Mouse (Mus musculus) heart, postnatal 25 days (tissue): ENCODE measurements around the gene Mrps9. TPM values are rescaled to one million over a fixed set of nuclear protein-coding genes. Genes with fewer than 3 reads are reported as not detected.

Experiments
- DNase-seq: peaks from one replicate; pipeline ENCODE4 v3.0.0; 2022; ENCODE audit warnings: low spot score
- intact Hi-C: fragments of 180-260 bp; cut with DNase I; formaldehyde crosslinking; loops from one replicate; pipeline ENCODE4 v1.15.1; 2025
- total RNA-seq, 2 experiments: library from RNA; stranded (reverse); gene quantifications; 2 replicates each; pipeline ENCODE4 v1.2.3; 2021

Mrps9 gene
- total RNA-seq, 2 experiments from 2014 or later, result 104 to 111 TPM

DNA sequence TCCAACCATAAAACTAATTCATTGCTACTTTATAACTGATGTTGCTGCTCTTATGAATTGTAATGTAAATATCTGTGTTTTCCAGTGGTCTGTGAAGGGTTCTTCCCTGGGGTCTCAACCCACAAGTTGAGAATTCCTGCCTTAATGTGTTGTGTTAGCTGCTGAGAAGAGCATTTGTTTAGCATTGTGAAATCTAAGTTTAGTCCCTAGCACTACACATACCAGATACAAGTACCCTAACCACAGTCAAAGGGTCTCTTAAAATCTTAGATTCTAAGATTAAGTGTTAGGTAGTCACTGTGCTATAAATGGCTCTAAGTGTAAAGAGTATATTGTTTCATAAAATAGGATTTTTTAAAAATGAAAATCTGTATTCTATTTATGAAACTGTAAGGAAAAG, 43.7 kb downstream of the Mrps9 start:
- DNase-seq, result no peak
- intact Hi-C loops, result no loop called here

DNA sequence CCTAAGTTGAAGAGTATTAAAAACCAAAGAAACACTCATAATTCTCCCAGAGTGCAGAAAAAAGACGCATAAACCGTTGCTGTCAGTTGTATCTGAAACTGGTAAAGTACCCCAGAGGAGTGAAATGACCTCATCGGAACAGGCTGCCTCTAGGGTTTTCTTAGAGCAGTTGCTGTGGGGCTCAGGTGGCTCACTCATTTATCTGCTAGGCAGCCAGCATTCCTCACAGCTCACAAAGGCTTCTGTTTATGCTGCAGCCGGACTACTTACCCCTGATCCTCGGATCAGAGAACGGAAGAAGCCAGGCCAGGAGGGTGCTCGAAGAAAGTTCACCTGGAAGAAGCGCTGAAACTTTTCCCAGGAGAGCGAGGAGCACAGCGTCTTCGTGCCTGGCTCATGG, 54.1 kb downstream of the Mrps9 start:
- intact Hi-C loops, result no loop called here
- DNase-seq, result no peak

DNA sequence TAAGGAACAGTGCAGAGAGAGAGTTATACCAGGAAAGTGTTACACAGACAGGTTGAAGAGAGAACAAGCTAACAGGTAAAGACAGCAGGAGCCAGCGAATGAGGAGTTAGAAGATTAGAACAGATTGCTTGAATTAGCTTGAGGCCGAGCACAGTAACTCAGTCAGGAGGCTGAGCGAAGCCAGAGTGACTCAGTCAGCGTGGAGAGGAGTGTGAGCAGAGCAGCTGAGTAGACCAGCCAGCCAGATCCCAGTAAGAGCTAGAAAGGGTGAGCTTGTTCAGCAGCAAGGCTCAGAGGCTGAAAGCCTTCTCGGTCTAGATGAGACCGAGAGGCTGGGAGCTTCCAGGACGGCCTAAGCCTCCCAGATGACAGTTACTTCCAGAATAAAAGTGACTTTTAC, 55.7 kb downstream of the Mrps9 start:
- DNase-seq, result no peak
- intact Hi-C loops, result no loop called here

DNA sequence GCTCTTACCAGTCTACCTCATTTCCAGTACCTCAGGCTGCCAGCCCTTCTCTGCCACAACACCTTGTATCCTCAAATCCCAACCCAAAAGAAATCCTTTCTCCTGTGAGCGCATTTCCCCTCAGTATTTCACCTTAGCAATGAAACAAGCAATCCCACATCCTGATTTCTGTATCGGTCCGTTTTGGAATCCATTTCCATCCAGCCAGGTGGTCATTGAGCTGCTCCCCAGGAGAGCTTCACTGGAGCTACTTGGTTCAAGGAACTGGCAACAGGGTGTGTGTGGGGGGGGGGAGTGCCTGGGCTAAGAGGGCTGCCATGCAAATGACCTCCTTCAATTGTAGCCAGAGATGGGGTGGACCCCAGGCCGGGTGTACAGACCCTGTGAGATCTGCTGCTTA, 56.1 kb downstream of the Mrps9 start:
- intact Hi-C loops, result no loop called here
- DNase-seq, result no peak

DNA sequence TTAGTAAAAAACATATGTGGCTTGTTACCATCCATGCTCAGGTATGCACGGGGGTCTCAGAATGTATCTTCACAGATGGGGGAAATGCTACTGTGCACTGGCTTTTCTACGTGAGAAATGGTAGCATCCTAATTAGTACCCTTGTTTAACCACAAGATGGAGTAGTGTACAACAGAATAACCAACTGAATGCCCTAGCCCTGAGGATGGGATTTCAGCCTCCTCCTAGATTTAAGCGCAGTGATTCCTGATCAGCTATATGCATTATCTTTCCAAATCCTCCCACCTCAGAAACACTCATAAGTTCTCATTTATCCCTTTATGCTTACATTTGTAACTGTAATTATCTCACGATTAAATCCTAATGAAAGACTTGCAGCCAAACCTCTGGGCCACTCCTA, 64.0 kb downstream of the Mrps9 start:
- intact Hi-C loops, result loop anchor here (1.0 to 2.0 kb wide), 3 partner anchors 151 to 350 kb away; no protein-coding TSS in a partner anchor
- DNase-seq, result no peak

DNA sequence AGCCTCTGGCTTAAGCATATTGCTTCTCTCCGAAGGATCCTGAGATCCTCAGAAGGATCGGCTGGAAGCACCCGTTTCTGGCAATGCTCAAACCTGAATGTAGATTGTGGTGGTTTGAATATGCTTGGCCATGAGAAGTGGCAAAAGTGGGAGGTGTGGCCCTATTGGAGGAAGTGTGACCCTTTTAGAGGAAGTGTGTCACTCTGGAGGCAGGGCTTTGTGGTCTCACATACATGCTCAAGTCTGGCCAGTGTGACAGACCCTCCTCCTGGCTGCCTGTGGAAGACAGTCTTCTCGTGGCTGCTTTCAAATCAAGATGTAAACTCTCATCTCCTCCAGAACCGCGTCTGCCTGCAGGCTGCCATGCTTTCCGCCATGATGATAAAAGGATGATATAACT, 65.7 kb downstream of the Mrps9 start:
- DNase-seq, result no peak
- intact Hi-C loops, result no loop called here

DNA sequence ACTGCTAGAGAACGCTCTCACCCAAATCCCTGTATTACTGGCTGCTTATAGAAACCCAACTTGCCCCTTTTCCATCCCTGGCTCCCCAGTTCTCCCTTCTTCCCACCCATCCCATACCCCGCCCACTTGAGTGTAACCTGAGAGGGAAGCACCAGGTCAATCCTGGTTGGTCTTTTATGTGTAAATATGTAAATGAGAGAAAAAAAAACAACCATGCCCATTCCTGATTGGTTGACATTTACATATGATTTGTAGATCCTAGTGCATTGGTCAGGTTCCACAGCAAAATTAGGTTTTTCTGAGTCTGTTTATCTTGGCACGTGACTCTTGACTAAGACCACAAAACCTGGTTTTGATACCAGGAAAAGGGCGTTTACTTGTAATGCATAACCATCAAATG, 66.9 kb downstream of the Mrps9 start:
- no peak for DNase-seq
- intact Hi-C loops, result no loop called here

DNA sequence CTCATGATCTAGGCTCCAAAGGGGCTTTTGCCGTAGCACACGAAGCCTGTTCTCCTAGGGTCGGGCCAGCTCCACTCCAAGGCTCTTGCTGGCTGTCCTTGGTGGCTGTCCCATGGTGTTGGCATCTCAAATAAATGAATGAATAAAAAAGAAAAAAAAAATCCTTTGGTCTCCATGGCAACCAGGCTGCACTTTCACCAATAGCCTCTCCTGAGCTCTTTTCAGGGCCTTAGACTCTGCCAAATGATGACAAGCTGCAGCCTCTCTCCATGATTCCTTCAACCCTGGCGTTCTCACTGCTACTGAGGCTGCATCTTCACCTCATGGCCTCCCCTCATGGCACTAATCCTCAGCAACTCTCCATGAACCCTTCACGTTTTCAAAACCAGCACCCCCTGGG, 72.9 kb downstream of the Mrps9 start:
- intact Hi-C loops, result no loop called here
- no peak for DNase-seq

DNA sequence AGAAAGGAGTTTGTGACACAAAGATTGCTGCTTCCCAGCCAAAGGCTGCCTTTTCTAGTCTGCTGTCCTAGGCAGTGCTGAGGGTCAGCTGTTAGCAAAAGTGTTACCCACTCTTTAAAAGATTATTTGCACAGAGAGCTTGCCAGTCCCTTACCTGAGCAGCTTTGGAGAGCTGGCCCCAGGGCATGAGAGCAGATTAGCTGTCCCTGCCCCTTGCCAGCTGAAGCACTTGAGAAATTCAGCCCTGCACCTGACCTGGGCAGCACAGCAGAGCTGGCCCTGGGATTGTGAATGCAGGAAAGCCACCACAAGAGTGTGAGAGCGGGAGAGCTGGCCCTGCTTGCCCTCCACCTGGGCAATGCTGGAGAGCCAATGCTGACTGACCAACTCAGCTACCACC, 82.6 kb downstream of the Mrps9 start:
- no peak for DNase-seq
- intact Hi-C loops, result no loop called here

DNA sequence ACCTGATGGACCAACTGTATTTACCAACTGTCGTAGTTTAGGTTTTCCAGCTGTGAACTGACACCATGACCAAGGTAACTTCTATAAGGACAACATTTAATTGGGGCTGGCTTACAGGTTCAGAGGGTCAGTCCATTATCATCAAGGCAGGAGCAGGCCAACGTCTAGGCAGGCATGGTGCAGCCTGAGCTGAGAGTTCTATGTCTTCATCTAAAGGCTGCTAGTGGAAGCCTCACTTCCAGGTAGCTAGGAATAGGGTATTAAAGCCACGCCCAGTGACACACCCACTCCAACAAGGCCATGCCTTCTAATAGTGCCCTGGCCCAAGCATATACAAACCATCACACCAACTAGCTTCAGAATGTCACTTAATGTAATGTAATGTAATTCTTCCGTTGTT, 97.5 kb downstream of the Mrps9 start:
- intact Hi-C loops, result no loop called here
- DNase-seq, result no peak

DNA sequence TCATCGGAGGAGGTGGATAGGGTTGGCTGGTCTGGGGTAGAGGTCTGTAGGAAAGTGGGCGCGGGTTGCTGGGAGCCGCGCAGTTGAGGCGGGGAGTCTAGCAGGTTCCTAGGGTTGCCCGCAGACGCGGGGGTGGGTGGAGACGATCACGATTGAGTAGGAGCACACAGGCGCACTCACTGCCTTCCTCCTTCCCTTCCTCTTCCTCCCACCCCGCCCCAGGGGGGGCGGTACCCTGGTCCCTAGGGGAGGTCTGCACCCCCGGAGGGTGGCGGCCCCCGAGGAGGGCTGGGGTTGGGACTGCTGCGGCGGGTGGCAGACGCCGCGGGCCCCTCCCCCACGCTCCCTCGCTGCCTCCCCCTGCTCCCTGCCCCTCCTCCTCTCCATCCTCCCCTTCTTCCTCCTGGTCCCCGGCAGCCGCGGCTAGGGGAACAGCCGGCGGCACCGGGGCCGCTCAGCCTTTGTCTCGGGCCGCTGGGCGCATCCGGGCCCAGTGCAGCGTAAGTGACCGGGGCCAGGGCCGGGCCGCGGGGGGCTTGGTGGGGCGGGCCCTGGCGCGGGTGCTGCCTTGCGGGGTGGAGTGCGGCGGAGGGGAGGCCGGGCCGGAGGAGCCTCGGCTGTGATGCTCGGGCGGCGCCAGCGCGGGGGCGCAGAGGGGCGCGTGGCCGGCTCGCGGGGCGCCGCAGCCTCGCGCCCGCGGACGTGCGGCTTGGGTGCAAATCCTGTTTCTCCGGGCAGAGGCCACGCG, 101.9 kb downstream of the Mrps9 start, which contains the start of gene Gpr45:
Gpr45 (plus strand) TSS at position 139 of the 748 bp plus-strand sequence.
- no peak for DNase-seq
- intact Hi-C loops, result no loop called here

DNA sequence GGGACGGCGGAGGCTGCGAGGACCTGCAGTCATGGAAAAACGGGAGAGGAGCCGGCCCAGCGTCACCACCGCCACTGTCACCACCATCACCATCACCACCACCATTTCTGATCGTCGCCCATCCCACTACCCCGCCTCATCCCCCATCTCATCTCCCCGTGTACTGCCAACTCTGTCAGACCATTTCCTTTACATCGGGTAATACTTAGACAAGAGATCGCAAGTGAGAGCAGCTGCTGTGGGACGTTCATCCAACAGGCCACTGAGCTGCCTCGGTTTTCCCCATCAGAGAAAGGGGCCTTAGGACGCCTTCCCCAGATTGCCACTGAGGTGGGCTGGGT, 102.4 kb downstream of the Mrps9 start:
- intact Hi-C loops, result no loop called here
- no peak for DNase-seq

Other genes with a start within 250 kb of the Mrps9 start
- gene Pou3f3, start 155.5 kb upstream of the Mrps9 start, total RNA-seq, result under 1 TPM in 1 of 2 experiments, not detected in 1; 0.03 TPM
- gene Gpr45, start 101.6 kb downstream of the Mrps9 start, total RNA-seq, result under 1 TPM; 0.23 to 0.34 TPM
- gene Tgfbrap1, start 247.4 kb downstream of the Mrps9 start, total RNA-seq, result 10 to 100 TPM; 12.9 to 13.2 TPM
- 10 to 100 TPM; 18.6 to 19.5 TPM for gene AI597479, start 247.5 kb downstream of the Mrps9 start, total RNA-seq